Mouse (Mus musculus) spleen, postnatal 14 days (tissue): ENCODE measurements around the gene Cnnm2.

Experiments used
- DNase-seq, 2 experiments: peaks; one replicate each; pipeline ENCODE4 v3.0.0; 2021 to 2022; ENCODE audit warnings: low spot score in 2 of 2

Cnnm2 gene

DNA sequence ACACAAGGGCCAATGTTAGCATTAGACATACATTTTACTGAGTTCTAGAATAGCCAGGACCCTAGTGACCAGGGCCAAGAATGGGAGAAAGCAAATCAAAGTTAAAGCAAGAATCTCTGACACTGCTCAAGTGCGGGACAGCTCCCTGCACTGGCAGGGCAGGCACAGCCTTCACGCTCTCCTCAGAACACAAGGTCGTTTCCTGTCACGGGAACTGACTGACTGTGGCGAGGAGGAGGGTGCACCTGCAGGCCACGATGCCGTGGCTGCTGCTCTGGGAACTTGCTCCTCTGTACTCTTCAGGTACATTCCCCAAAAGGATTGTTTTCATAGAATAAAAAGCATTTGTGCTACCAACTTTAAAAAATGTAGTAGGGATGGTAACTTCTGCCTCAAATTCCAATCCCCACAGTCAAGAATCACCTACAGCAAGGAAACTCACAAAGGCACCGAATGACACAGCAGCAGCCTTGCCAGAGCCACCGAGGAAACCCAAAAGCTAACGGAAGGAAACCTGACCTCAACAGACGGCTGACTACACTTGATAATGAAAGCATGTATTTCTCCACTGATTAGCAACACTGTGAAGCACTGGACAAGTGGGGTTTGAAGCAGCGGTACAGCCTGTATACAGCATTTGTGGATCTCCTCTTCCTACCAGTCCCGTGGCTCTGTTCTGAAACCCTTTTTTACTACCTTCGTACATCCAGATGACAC is 126.6 kb downstream of the Cnnm2 start:
- no peak for DNase-seq

DNA sequence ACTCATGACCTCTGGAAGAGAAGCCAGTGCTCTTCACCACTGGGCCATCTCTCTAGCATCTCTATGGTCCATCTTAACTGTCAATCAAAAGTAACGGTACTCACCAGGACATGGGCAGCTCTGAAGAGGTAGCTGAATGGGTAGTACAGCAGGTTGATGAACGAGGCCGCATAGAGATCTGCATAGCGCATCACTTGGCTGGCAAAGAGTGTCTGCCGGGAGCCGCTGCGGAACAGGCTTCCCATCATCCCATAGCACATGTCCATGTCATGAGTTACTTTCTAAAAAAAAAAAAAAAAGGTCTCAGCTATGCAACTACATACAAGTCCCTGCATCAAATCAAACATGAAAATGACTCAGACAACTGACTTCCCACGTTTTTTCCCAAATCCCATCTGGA is 128.3 kb downstream of the Cnnm2 start:
- no peak for DNase-seq

DNA sequence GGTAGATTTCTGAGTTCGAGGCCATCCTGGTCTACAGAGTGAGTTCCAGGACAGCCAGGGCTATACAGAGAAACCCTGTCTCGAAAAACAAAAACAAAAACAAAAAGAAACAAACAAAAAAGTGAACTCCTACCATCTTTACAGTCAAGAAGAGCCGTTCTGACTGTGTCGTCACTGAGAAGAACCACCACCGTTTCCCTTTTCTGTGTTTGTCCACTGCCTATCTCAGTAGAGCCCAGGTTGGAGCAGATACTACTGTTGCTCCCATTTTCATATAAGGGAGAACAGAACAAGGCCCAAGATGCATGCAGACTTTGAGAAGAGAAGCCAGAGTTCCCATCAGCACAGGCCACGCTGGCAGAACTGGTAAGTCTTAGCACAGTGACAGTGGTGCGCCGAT is 129.3 kb downstream of the Cnnm2 start:
- no peak for DNase-seq

DNA sequence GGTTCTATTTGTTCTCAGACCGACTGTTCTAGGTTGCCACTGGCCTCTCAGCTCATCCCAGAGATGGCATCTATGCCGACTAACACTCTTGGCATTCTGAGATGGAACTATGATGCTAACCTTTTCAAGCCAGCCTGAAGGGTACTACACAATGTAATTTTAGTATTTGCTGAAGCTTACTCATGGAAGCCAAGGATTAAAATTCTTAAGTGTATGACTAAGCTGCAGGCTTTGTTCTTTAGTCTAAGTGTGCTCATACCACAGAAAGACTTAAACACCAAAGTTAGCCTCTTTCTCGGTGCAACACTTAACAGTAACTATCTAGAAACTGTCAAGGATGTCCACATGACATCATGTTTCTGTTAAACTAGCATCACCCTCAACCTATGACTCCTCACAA is 131.5 kb downstream of the Cnnm2 start:
- DNase-seq, result no peak

DNA sequence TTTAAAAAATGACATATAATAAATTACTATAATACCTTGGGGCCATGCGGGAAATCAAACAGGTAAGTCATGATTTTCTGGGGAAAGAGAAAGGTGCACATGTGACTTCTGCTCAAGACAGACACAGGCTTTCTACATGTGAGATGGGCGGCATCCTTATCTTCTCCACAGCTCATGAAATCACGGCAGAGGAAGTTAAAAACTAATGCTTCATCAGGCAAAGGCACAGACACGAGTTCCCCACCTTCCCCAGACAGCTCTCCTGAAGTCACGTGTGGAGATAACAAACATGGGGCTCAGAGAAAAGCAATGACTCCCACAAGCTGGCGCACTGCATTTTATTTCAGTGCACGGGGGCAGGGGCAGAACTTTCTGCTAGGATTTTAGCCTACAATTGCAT is 132.1 kb downstream of the Cnnm2 start:
- DNase-seq, result no peak

DNA sequence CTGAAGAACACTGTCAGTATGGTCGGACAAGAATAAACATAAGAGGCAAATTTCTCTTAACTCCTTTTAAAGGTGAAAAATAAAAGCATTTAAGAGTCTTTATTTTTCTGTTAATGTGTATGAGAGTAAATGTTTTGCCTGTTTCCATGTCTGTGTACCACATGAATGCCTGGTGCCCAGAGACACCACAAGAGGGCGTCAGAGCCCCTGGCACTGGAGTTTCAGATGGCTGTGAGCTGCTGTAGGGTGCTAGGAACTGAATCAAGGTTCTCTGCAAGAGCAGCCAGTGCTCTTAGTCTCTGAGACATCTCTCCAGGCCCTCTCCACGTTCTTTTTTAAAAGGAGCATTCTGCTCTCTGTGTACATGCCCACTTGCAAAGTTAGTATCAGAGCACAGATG is 135.7 kb downstream of the Cnnm2 start:
- DNase-seq, result no peak

DNA sequence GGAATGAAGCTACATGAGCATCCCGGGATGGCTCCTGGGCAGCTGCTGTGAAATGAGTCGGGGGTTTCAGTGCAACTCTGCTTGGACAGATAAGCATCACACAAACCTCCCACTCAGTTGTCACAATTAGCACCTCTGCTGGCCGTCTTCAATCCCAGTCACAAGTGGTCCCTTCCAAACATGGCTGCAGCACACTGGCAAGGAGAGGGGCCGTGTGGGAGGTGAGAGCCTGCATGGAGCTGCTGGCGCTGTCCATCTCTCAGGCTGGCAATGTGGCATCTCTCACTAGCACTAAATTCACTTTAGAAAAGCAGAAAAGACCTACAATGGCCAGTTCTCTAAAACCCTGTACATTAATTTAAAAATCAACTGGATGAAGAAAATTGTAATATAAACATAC is 136.8 kb downstream of the Cnnm2 start:
- DNase-seq, result no peak

DNA sequence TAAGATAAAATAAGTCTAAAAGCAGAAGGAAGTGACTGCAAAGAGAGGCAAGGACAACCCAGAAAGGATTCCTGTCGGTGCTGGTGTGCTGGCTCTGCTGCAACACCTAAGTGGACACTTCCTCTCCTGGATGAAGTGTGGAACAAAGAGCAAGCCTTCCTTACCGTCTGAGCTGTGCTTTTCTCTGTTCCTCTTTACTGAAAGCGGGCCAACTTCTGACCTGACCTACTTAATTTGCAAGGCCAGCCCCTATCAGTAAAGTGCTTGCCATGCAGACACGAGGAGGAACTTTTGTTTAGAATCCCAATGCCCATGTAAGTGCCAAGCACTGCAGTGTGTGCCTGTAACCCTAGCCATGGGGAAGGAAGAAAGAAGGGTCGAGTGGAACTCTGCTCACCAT is 137.9 kb downstream of the Cnnm2 start:
- no peak for DNase-seq

DNA sequence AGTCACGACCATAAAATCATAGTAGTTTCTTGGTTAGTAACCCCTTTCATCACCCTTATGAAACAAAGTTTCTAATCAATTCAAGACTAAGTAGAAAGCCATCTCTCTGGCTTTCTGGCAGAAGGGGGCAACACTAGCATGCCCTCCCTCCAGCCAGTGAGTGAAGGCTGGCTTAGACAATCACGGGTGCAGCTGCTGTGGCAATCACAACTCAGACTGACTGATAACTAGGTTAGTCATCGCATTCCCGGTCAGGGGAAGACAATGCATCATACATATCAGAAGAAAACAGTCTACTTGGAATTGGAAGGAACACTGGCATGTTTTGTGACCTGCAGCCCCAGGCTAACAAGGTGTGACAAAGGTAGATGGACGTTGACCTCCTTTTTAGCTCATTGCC is 138.5 kb downstream of the Cnnm2 start:
- DNase-seq, result no peak

DNA sequence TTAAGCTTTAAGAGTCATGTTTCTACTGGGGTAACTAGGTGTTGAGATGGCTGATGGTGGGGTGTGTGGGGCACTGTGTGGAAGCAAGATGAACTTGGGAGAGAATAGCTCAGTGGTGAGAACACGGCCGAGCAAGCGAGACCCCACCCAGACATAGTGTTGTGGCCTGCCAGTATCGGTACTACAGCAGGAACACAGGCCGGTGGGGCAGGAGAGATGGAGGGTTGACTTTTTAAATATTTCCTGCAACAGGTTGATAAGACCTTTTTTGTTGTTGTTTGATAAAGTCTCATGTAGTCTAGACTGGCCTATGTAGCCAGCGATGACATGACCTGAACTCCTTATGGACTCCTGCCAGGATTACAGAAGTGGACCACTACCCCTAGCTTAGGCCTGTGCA is 139.4 kb downstream of the Cnnm2 start:
- no peak for DNase-seq

DNA sequence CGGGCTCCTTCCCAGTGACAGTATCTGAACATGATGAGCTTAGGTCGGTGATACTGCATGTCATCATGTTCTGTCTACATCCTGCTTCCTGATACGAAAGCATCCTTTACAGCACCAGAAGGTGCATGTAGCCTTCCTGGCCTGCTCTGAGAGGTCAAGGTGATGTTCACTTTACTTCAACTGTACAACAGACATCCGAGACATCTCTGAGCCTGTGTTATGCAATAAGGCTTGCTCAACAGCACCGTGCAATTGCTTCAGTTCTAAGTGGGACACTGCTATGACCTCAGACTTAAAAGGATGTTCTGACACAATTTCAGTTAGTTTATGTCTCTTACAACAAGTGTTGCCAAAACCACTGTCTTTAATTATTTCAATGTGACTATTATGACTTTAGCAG is 139.9 kb downstream of the Cnnm2 start:
- no peak for DNase-seq

DNA sequence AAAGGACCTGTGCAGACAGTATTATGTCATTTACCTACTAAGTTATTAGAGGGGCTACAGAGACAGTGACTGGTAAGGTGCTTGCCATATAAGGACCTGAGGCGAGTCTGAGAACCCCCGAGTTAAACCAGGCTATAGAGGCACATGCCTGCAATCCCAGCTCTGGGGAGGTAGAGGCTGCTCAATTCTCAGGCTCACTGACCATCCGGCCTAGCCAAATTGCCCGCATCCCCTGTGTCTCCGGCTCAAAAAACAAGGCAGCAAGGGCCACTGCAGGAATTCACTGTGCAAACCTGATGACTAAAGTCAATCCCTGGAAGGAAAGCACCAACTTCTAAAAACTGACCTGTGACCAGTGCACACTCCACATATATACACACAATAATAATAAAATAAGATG is 142.0 kb downstream of the Cnnm2 start:
- no peak for DNase-seq

DNA sequence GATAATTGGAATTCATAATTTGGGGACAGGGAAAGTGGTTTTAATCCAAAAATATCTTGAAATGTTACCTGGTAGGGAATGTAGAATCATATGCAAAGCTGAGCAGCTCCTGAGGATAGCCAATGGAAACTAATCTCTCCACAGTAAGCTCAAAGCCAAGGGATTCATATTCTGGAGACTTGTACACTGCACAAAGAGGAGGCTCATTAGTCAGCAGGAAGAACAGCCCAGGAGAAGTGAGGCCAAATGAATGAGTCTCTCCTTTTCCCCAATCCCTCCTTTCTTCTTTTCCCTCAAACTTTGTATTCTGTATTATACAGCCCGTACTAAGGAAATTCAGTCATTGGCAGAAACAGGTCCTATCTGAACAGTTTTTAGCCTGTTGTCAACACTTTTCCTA is 143.5 kb downstream of the Cnnm2 start:
- no peak for DNase-seq

DNA sequence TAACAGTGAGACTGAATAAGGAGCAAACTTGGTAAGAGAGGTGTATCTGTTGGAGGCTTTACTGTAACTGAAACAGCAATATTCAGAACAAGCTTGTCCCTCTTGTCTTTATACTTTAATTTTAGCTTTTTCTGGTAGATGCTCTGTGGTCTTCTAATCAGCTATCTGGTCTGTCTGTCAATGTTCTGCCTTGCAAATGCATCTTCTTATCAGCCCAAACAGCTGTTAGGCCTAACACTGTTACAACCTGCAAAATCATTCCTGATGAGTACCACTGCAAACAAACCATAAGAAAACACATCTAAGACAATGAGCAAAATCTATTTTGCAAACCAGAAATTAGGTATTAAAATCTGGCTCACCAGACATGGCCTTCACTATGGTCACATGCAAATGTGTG is 144.0 kb downstream of the Cnnm2 start:
- no peak for DNase-seq

DNA sequence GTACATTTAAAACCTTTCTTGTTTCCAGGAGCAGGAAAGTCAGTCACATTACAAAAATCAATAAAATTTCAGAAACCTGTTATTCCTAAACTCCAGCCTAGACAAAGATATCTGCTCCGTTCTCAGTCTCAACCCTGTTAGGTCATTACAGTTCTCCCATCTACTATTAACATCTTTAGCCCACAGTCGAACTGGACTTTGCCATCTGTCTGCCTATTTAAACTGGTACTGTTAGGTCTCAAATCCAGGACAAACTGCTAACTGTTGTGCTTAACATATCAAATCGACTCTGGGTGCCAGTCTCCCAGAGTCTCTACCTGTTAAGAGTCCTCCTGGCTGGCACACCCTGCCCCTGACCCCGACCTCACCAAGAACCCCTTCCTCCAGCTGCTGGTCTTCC is 144.6 kb downstream of the Cnnm2 start:
- DNase-seq, result no peak

DNA sequence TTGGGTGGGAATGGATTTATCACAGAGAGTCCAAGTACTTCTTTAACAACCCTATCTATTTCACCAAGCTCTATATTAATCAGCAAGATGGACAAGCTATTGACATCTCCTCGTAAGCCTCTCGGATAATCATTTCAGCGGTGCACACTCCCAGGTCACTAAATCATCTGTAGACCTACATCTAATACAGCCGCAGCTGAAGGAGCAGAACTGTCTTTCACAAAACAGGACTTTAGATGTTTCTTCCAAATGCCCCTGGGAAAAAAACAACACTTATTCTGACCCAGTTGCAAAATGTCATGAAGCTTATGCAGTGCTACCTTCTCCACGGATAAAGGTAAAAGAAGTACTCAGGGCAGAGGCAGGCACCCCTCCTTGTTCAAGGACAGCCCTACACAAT is 146.8 kb downstream of the Cnnm2 start:
- no peak for DNase-seq

DNA sequence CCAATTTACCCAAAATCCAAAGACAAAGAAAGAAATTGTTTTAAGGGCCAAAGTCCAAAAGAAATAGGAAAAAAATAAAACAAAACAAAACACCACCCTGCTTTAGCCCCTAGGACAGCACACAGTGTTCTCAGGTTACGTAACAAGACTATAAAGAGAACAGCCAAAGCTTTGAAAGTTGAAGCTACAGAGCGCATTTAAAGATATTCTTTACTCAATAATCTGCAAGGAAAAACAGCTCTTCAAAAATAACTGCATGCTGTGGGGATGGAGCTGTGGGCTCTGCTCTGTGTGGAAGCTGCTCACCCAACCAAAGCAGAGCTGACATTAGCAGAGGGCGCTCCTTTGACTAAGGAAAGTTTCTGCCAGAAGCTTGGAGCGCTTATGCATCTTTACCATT is 147.6 kb downstream of the Cnnm2 start:
- no peak for DNase-seq

DNA sequence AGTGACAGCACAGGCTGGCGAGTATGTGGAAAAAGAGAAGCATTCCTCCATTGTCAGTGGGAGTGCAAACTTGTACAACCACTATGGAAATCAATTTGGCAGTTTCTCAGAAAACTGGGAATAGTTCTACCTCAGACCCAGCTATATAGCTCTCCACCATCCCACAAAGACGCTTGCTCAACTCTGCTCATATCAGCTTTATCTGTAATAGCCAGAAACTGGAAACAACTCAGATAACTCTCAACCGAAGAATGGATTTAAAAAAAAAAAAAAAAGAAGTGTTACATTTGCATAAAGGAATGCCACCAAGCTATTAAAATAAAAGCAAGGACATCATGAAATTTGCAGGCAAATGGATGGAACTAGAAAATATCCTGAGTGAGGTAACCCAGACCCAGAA is 150.1 kb downstream of the Cnnm2 start:
- no peak for DNase-seq

DNA sequence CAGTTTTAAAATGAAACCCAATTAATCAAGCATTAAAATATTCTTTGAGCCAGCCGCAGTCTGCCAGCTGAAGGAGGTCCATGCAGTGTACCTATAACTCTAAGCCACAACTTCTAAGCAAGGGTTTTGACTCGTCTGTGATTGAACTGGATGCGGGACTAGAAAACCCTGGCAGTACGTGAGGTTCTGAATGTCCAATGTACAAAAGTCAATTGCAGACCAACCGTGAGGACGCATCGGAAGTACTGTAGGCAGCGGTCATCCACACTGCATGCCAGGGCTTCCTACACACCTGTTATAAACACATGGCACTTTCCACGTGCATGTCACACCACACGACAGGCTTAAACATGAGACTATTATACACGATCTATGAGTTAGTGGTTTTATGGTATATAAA is 152.2 kb downstream of the Cnnm2 start:
- no peak for DNase-seq

DNA sequence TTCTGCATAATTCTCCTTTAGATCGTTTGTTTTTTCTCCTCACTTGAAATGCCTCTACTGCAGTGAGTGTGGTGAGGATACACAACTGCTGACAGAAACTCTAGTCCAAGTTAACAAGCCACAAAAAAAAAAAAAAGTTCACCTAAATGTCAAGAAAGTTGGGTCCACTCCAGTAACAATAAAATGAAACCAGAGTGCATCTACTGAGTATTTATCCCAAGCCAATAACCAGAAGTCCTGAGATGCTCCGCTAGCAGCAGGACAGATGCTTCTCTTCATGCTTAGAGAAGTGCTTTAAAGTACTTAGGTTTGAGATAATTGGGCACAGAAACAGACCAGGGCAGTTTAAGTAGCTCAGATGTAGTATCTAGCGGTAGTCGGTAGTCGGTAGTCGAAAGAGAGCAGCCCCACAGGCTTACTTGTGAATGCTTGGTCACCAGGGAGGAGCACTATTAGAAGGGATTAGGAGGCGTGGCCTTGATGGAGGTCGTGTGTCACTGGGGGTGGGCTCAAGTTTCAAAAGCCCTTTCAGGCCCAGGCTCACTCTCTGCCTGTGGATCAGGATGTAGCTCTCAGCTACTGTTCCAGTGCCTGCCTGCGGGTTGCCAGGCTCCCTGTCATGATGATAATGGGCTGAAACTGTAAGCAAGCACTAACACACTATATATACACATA is 154.1 kb downstream of the Cnnm2 start:
- DNase-seq, result no peak

DNA sequence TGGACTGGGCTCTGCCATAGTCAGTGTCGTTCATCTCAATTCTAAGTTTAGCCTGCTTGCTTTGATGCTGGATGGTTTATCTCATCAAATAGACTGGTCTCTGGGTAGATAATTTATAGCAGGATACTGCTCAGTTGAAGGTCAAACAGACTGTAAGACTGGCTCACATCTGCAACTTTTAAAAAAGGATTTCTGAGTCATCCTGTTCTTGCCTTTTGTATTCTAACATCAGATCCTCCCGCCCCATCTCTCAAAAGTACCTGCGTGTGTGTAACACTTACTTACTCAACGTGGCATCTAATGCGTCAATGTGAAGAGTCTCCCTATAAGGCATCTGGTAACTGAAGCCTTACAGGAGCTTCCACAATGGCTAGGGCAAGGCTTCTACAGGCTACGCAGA is 159.2 kb downstream of the Cnnm2 start:
- DNase-seq, result no peak

DNA sequence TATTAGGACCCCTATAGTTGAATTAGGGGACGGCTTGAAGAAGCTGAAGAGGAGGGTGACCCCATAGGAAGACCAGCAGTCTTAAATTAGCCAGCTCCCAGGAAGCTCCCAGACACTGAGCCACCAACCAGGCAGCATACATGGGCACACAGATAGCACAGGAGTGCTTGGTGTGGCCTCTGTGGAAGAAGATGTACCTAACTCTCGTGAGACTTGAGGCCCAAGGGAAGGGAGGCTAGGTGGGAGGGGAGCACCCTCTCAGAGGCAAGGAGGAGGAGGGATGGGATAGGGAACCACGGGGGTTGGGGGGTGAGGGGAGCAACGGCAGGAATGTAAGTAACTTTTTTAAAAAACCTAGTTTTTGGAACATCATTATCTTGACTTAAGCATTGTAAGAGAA is 165.0 kb downstream of the Cnnm2 start:
- DNase-seq, result no peak

DNA sequence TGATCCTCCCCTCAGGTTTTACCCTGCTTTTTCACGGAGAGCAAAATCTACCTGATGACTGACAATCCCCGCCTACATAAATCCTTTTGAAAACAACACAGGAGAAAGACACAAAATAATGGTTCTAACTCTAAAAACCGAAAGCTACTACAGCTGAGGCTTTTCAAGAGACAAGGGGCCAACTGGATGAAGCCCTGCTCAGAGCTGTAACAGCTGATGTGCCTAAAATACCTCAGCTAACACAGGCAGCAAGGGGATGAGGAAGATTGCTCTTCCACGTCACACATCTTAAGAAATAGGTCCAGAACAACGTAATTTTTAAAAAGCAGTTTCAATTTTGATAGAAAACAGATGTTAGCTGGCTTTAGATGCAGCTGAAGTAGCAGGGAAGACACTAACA is 165.6 kb downstream of the Cnnm2 start:
- no peak for DNase-seq

DNA sequence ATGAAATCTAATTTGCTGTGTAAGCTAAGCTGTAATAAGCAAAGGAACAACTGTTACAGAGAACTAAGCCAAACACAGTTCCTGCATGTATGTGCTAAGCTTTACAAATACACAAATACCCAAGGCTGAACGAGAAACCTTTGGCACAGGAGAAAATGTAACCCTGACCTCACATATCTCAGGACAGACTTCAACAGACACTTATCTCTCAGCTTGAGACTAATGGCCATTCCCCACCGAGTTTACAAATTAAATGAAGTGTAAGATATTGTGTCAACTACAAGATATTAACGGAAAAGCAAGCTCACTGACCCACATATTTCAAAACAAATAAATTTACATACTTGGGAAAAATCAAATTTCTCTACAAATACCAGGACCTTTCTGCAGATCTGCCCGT is 166.7 kb downstream of the Cnnm2 start:
- DNase-seq, result no peak
